Mouse (Mus musculus): ENCODE data around the gene Sipa1l2. TPM values are rescaled to one million over a fixed set of nuclear protein-coding genes. Genes with fewer than 3 reads are reported as not detected.

The Sipa1l2 gene
- total RNA-seq, 2 experiments from 2014 or later = 62.3 to 68.6 TPM

DNA sequence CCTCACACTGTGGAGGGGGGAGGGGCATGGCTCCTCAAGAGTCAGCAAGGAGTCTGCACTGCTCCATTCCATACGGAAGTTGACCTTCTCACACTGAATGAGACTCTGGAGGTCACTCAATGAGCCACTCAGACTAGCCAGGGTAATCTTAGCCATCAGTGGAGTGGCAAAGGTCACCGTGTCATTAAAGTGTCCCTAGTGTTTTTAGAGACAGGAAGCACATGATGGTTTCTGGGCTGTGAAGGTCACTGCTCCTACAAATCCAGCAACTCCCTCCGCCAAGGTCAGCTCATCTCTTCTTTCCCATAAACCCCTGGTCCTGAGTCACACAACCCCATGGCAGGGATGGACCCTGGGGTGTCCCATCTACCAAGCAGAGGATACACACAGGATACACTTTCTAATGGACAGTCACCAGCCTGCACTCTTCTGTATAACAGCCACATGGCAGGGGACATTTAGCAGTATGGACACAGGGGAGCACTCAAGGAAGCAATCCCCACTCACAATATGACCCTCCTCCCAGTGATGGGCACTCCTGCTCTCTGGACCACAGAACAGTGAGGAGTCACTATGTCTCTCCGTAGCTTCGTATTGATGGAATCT lies 87.0 kb downstream of the Sipa1l2 start:
- DNase-seq (ENCODE audit: low spot score in 2 of 2) = no peak

GRCm38 (mm10) chr8:125474876-125475275 lies 94.7 kb downstream of the Sipa1l2 start:
- DNase-seq (ENCODE audit: low spot score in 2 of 2) = peak in 1 of 2 experiments; percentile 61

DNA sequence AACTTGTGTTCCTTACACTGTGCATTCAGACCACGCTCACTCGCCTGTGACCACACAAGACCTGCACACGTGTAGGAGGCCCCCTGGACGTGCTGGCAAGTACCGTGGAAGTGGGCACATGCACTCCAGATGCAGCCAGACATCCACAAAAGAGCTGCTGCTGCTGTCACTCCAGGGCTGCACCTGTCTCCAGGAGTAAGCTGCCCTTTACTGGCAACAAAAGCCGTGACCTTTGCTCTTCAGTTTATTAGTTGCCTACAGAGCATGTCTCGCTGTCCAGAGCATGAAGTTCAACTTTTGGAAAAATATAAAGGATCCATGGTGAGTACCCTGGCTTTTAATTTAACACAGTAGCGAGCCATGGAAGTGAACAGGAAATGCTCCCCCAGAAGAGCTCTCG lies 98.2 kb downstream of the Sipa1l2 start:
- no peak for DNase-seq (ENCODE audit: low spot score in 2 of 2)

- no peak for DNase-seq (ENCODE audit: low spot score in 2 of 2)
Observed at GRCm38 (mm10) chr8:125465156-125465821, 104.3 kb downstream of the Sipa1l2 start.

GRCm38 (mm10) chr8:125462901-125463300 lies 106.7 kb downstream of the Sipa1l2 start:
- no peak for DNase-seq (ENCODE audit: low spot score in 2 of 2)

- DNase-seq (ENCODE audit: low spot score in 2 of 2) = no peak
Observed at GRCm38 (mm10) chr8:125461504-125461903, 108.1 kb downstream of the Sipa1l2 start.

DNA sequence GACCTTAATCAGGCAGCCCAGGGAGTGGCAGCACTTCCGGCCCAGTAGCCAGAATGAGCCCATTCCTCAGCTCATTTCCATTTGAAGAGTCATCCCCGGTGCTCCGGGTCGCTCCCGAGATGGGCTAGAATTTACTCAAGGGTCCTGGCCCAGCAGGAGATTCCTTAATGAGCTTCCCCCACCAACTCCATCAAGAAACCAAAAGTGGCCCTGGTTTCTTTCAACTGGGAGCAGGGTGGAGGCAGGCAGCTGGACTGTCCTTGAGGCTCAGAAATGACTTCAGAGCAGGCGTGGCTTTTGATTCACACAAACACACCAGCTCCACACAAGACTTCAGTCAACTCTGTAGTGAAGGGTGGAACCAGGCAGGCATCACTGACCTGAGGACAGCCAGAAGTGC lies 109.0 kb downstream of the Sipa1l2 start:
- DNase-seq (ENCODE audit: low spot score in 2 of 2) = no peak

DNA sequence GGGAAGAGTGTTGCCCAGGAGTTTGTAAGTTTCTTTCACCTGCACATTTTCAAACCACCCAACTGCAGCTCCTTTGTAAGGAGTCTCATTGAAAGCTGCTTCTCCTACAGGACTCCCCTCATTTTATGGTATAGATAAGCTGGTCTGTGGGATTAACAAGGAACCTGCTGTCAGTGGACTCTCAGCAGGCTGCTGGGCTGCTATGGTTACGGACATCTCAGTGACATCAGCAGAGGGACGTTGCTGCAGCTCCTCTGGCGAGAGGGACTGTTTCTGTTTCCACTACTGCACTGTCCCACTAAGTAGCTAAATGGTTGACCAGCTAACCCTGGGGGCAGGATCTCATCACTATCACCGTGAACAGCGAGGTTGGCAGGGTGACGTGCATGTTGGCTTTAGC lies 120.6 kb downstream of the Sipa1l2 start:
- no peak for DNase-seq (ENCODE audit: low spot score in 2 of 2)

GRCm38 (mm10) chr8:125447543-125447942 lies 122.1 kb downstream of the Sipa1l2 start:
- no peak for DNase-seq (ENCODE audit: low spot score in 2 of 2)

- no peak for DNase-seq (ENCODE audit: low spot score in 2 of 2)
Observed at GRCm38 (mm10) chr8:125446236-125446635, 123.4 kb downstream of the Sipa1l2 start.

- DNase-seq (ENCODE audit: low spot score in 2 of 2) = no peak
Observed at GRCm38 (mm10) chr8:125445225-125445609, 124.4 kb downstream of the Sipa1l2 start.

DNA sequence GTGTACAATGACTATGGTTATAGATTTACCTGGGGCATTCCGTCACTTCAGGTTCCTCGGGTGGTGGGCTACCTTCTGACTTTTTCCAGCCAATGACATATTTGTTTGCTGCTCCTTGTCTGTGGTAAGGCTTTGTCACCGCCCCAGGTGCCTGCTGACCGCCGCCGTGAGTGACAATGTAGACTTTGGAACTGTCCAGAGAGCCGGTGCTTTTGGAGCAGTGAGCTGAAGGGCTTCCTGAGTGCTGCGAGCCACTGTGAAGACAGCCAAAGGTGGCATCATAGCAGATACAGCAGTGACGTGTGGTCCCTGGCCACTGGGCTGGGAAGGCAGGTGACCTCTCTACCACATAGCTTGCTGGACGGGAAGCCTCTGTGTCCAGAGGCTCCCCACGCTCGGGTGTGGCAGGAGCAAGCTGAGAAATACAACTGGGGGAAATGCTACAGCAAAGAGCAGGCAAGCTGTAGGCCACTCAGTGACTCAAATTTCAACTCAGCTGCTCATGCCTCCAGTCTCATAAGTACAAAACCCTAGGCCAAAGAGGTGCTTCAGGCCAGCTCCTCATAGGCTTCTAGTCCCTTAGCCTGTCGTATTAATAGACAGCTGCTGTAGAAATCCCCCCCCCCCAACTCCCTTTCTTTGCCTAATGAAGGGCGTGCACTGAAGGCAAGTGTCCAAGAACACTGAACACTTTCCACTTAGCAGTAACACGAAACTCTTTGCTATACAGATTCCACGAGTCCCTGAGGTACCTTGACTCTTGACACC lies 125.0 kb downstream of the Sipa1l2 start:
- no peak for DNase-seq (ENCODE audit: low spot score in 2 of 2)

DNA sequence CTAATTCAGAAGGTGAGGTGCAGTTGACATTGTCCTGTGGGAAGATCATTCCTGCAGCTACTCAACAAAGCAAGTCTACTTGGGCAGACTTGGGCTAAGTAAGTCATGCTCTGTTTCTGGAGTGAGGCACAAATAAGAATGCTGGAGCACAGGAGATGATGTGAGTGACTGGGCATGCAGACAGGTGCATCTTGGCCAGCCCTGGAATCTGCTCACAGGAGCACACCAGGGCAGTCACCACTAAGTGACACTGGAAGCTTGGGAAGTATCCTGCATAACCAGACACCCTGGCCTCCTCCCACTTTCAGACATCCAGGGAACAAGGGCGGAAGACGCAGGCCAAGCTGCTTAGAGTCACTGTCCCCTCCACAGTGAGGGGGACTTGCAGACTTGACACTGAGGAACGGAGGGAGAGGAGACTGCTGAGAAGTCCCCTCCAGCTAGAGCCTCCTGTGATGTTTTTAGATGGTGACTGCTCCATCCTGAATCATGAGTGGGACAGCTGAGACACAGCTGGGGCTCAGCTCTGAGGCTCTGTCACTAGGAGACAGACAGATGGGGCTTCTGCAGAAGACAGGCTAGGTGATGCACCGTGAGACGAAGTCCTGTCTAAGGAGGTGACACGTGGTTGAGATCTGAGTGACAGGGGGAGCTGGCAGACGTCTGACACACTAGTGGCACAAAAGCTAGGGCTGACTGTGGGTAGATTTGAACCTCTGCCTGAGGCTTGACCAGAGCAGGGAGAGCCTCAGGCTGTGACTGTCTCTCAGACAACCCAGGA lies 134.1 kb downstream of the Sipa1l2 start:
- DNase-seq (ENCODE audit: low spot score in 2 of 2) = no peak

GRCm38 (mm10) chr8:125434151-125434550 lies 135.5 kb downstream of the Sipa1l2 start:
- no peak for DNase-seq (ENCODE audit: low spot score in 2 of 2)

DNA sequence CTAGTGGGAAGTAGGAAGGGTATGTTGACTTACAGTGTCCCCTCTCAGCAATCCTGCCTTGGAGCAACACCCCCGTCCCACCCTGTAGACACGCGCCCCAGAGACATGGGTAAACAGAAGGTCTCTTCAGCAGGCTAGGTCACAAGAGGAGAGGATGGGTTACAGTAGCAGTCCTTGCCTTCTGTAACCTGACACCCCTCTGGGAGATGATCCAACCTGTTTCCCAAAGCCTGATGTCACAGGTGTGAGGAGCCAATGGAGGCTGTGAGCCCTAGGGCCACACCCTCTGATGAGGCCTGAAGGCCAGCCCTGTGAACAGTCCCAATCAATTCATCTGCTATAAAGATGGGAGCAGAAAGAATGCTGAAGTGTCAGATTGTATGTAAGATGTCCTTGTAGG lies 138.3 kb downstream of the Sipa1l2 start:
- DNase-seq (ENCODE audit: low spot score in 2 of 2) = no peak

- DNase-seq (ENCODE audit: low spot score in 2 of 2) = no peak
Observed at GRCm38 (mm10) chr8:125430796-125431195, 138.8 kb downstream of the Sipa1l2 start.

- DNase-seq (ENCODE audit: low spot score in 2 of 2) = no peak
Observed at GRCm38 (mm10) chr8:125428979-125429690, 140.5 kb downstream of the Sipa1l2 start.

DNA sequence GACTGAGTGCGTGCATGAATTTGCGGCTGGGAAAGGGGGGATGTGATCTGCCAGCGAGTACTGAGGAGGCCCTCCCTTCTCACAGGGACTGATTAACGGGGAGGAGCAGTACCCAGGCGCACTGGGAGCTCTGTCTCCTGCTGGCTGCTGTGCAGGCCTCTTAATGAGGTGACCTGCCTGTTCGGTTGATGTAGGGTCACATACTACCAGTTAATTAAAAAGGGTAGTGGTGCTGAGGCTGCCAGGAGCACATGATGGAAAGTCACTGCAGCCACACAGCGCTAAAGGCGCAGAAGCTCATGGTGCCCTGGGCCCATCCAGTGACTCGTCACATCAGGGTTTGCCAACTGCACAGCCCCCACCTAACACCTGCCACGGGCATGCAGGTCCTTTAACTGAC lies 145.7 kb downstream of the Sipa1l2 start:
- DNase-seq (ENCODE audit: low spot score in 2 of 2) = no peak

DNA sequence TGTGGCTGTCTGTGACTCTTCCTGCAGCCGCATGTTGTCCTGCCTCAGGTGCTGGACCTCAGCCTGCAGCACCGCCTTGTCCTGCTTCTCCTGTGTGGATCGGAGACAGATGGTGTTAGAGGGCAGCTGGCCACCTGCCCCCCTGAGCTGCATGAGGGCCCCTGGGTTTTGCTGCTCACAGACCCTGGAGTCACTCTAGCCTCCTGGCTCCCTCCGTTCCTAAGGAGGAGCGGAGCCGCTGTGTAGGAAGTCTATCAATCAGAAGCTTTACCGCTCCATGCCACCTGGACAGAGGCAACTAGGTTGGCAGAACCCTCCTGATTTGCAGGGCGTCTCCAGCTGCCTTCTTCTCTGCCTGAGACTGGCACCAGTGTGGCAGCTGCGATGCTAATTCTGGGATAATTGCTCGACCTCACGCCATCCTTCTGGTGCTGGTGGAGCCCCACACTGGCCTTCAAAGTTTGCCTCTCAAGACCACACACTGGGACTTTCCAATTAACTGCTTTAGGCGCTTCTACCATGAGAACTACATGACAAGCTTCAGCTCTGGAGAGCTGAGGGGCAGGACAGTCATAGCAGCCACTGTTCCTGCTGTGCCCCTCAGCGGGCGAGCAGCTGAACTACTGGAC lies 150.3 kb downstream of the Sipa1l2 start:
- DNase-seq (ENCODE audit: low spot score in 2 of 2) = no peak

DNA sequence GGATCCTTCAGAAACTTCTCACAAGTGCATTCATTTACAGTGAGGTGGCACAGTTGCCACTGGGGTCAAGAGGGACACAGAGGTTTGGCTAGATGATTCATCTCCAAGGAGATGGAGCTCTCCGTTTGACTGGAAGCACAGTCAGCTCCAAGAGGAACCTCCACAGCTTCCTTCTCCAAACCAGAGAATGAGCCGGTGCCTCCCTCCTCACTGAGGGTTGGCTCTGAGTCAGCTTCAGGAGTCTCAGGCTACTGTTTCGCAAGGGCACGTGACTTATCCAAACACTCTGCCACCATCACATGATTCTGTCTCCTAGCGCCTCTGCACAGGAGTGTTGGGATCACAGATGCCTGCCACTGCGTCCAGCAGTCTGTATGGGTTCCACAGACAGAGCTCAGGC lies 153.5 kb downstream of the Sipa1l2 start:
- no peak for DNase-seq (ENCODE audit: low spot score in 2 of 2)

DNA sequence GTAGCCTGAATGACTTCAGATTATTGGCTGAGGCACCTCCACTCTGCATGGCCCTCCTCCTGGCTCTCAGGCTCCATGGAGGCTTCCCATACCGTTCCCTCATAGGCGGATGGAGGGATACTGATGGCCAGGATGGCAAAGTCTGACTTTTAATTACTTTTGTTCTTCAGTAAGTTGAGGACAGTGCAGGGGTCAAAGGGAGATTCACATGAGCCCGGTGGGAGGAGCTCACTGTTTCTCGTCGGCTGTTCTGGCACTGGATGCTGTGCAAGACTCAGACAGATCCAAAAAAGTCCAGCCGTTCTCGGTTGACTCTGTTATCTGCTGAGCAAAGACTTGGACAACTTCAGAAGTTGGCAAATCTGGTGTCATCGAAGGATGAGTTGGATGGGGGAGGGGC lies 155.0 kb downstream of the Sipa1l2 start:
- no peak for DNase-seq (ENCODE audit: low spot score in 2 of 2)
